Mouse (Mus musculus): ENCODE measurements at regions not wholly inside any gene's neighbourhood (a gene's known extent, or its start where the extent isn't known, plus 50 kb on each side); places are given as distances from the start of the nearest gene placed in this dataset.

DNA sequence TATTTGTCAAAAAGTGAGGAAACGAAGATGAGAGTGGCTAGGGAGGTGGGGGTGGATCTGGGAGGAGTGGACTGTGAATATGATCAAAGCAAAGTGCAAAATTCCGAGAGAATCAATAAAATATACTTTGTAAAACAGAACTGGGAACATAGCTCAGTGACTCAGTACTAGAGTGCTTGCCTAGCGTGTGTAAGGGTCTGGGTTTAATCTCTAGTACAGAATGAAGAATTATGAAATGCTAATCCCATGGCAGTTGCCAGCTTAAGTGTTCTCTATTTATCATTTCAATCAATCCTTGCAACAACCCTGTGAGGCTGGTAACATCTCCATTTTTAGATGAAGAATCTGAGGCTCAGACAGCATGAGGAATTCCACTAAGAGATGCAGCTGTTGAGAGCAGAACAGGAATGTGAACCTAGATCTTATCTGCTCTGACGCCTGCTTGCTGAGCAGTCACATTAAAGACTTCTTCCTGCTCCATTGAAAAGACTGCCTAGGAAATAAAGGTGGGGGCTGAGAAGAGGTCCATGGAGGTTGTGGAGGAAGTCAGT, 152.5 kb downstream of the Nr2f2 start:
- TF ChIP-seq CTCF (IDR thresholded peaks at IDR 0.05; ENCODE audit: extremely low read depth, insufficient read depth, low read length) (no peak), POLR2A (IDR thresholded peaks at IDR 0.05; ENCODE audit: extremely low read depth, insufficient read depth, low read length) (no peak)

All from cortical plate, adult 2 months (tissue).